Mouse (Mus musculus) adrenal gland, postnatal 10 days (tissue): ENCODE results near the gene Nprl3. TPM values are rescaled to one million over a fixed set of nuclear protein-coding genes. Genes with fewer than 3 reads are reported as not detected.

Experiments
- DNase-seq: peaks from one replicate; pipeline ENCODE4 v3.0.0; 2021; ENCODE audit warnings: mixed read lengths
- total RNA-seq, 2 experiments: library from RNA; stranded (reverse); gene quantifications; 2 replicates each; pipeline ENCODE4 v1.2.3; 2021

The Nprl3 gene
- total RNA-seq, 2 experiments from 2014 or later = 36.9 to 50.1 TPM

DNA sequence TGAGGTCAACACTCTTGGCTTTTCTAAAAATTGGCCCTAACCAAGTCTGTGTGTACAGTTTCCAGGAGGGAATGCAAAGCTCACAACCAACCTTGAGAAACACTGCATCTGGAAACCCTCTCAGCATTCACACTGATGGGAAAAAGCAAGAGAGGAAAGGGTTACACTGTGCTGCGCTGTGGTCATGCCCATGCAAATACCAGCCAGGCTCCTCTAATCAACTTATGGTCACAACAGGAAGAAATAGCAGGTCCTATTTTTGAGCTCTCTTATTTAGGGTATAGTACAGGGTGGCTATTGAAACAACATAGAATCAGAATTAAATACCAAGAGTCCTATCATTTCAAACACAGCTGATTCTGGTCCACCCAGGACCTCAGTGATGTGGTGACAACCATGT lies 22.9 kb downstream of the Nprl3 start:
- DNase-seq = no peak

DNA sequence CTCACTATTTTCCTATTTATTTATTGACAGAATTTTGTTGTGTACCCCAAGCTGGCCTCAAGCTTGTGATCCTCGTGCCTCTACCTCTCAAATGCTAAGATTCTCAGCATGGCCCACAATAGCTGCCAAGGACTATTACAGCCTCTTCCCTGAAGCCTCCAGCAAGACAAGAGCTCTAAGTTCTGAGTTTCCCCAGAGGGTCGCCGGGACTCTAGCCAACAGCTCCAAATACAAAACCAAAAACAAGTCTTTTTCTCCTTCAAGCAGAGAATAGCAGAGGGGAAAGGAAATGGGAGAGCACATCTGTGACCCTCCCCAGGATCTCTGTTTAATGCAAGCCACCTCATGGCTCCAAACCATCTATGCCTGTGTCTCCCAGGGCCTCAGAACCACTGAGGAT lies 23.4 kb downstream of the Nprl3 start:
- DNase-seq = no peak

DNA sequence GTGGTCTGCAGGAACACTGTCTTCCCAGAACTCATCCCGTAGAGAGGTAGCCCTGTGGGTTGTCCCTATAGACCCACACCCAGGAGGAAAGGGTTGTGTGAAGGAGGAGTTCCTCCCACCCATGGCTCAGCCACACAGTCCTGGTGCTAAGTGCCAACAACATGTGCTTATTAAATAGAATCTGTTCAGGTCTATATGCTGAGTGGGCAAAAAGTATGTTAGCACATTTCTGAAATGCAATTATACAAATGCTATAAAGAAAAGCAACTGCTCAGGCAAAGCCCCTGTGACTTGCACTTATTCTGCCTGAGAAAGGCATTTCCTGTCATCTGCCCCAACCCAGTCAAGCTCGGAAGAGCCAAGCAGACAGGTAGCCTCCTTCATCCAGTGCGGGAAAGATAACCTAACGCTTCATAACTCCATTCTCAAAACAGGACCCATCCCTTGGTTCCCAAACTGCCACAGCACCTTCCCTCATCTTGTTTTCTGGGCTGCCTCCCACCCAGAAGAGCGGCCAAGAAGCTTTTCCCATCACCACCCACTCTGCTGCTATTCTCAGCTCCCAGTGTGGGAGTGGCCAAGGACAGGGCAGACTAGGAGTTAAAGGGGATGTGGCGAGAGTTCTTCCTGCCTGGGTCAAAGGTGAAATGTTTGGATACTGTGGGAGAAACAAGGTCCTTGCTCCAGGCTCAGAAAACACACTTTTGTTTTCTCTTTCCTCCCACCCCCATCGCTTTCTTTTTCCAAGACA lies 24.1 kb downstream of the Nprl3 start:
- DNase-seq = no peak

DNA sequence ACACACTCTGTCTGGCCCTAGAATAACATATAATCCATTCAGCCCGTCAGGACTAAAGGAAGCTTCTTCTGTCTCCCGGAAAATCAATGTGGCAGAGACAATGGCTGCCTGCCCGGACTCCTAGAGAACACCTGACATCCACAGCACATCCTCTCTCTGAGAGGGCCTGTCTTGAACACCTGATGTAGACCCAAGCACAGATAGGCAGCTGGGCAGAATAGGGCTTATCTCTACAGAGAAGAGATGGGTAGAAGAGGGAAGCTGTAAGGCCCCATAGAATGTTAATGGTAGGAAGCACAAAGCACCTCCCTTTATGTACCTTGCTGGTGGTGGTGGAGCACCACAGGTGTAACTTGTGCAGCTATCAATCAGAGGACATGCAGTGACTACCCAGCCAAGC lies 25.3 kb downstream of the Nprl3 start:
- DNase-seq = no peak

DNA sequence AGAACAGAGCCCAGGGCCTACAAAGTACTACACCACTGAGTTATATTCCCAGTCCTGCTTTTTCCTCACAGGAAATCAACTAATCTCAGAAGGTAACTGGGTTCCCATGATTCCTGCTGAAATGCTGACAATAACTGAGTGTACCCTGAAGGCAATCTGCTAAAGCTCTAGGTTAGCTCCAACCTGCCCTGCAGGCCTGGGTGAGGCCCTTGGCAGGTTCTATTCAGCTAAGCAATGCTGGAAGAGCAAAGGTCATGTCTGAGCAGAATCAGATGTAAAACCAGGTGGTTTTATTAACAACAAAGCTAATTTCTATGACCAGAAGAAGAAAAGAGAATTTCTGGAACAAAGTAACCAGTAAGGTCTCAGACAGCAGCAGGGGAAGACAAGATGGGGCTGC lies 26.1 kb downstream of the Nprl3 start:
- no peak for DNase-seq

DNA sequence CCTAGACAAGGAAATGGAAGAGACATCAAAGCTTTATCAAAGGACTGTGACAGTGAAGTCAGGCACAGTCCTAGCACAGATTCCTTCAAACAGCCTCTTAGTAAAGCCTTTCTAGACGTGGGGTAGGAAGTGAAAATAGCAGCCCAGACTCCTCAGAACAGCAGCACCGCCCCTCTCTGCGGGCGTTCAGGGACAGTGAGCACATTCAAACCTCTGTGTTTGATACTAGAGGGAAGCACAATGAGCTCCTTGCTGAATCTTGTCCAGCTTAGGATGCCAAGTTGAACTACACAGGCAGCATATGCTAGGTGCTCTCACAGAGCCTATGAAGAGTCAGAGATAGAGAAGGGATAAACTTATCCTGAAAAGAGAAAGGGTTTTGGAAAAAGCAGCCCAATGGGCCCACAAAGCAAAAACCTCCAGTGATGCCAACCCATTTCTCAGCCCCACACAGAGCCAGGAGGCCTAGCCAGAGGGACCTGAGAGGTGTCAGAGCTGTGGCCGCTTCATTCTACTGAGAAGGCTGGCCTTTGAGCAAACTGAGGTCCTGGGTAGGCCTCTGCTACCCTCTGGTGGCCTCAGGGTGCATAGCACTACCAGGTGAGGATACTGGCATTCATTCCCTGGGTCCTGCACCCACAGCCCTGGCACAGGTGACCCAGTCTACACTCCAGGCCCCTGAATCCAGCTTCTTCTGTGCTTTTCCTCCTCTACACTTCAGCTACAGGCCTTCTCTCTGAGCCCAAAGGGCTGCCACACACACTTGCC lies 29.2 kb downstream of the Nprl3 start:
- peak; percentile 81 for DNase-seq

DNA sequence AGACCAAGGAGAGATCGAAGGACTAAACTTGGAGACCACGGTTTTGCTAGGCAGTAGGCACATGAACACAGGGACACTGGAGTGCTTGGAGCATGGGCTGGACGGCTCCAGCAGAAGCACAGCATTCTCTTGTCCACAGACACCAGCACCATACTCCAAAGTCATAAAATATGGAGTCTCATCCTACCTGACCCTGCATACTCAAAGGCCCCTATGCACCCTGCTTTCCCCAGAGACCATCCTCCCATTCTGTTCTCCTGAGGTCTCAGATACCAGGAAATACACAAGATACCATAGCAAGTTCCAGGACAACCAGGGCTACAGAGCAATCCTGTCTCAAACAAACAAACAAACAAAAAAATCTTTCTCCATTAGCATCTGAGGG lies 30.1 kb downstream of the Nprl3 start:
- no peak for DNase-seq

DNA sequence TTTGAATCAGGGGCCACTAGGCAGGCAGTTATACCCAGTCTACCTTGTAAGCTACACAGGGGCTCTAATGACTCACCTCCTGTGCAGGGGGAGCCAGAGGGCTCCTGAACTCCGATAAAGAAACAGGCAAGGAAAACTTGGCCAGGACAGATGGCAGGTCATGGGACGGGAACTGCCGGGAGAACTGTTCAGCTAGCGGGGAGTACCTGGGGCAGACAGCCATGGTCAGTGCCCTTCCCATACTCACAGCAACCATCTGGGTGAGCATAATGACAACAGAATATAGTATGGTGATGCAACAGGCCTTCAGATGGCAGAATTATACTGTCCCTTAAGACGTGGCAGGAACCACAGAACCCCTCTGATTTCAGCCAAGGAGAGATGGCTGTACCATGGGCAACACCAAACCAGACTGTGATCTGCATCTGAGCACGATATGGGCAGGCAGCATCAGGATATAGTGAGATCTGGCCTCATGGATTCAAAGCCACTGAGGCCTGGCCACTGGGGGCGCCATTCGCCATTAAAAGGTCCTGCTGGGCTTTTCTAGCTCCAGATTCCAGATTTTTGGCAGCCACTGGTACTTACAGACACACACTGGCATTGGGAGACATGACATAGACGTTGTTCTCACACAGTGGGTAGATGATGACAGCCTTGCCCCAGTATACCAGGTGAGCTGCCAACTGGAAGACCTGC lies 30.6 kb downstream of the Nprl3 start:
- DNase-seq = peak; percentile 79

DNA sequence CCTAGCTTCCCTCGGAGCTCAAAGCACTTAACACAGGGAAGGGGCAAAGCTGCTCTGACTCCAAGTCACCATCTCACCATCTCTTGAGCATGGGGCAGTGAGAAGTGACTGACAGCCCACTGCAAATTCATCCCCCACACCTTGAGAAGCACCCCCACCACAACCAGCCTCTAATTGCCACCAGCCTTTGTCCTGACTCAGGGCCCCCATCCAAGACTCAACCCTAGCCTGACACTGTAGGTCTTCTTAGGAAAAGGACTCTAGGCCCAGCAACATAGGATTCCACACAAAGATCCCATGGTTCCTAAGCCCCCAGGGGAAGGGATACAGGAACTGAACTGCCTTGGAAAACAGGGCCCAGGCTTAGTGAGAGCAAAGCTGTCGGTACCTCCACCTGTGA lies 31.4 kb downstream of the Nprl3 start:
- DNase-seq = no peak

DNA sequence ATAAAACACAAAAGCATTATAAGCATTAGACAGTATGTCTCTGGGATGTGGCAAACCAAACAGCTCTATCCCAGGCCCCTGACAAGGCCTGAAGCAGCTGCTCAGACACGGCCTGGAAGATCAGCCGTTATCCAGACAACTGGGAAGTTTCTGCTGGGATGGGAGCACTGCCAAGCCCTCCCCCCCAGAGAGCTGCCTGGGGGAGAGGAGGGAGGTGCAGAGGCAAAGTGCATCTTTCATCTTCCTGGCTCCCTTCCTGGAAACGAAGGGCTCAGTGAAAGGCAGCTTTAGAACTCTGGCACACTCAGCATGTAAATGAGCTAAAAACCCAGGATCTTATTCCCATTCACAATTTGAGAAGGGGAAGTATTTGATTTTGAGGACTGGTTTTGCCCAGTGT lies 31.9 kb downstream of the Nprl3 start:
- peak; percentile 85 for DNase-seq

DNA sequence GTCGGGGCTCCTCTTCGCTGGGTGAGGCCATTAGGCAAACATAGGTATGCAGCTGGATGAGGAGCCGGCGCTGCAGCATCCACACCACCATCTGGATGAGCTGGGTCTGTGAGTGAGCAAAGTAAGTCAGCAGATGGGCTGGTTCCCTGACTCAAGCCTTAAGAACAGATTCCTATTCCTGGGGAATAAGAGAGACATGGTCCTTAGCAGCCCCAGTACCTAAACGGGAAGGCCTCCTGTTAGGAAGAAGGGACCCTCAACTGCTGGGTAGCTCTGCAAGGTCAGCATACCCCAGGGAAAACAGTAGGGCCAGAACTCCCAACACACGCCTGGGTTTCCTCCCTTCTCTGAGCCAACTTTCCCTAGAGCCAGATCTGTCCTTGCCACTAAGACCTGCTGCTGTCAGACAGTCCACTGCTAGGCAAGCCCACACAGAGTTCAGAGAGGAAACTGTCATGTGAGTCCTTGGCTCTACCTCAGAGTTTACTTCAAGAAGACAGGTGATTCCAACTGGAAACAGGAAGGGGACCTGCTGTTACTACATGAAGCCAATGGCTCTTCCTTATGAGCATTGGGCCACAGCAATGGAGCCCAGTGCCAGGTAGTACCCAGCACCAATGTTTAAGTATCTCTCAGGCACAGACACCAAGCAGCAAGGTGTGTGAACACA lies 32.6 kb downstream of the Nprl3 start:
- DNase-seq = no peak

DNA sequence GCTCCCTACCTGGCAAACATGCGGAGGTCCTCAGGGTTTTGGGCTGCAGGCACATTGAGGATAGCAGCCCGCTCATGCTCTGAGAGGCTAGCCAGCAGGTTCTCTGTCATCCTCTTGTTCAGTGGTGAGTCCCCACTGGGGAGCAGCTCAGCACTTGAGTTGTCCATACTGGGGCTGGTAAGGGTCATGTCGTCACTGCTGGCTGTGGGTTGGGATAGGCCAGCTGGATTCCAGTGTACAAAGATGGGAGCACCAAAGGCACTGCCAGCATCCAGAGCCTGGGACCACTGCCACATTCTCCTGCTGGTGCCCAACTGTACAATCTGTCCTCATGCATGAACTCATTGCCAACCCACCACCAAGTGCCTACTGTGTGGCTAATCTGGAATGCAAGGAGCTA lies 33.6 kb downstream of the Nprl3 start:
- DNase-seq = no peak

DNA sequence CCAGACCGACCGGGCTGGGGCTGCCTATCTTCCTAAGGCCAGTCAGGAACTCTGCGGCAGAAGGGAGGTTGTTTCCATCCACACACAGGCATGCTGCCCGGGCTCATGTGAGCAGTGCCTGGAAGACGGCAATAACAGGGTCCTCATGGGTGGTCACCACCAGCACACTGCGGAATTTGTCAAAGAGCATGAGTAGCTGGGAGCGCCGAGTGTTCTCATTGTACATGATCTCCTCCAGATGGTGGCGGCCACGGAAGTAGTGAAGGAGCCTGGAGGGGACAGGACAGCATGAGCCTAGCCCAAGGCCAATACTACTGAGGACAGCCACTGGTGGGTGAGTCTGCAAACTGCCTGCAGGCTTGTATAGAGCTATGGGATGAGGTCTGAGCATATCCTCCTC lies 34.7 kb downstream of the Nprl3 start:
- no peak for DNase-seq

DNA sequence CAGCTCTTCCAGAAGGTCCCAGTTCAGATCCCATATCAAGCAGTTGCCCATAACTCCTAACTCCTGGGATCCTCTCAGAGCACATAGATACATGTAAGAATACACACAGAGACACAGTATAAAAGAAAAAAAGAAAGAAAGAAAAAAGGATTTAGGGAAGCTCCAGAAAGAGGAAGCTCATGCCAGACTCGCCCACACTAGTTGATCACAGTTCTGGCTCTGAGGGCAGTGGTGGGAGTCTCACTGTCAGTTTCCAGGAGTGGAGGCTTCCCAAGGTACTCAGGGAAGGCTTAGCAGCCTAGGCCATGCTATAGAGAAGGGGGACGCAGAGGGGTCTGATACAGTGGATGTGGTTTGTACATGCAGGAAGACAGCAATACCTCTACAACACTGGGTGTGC lies 36.4 kb downstream of the Nprl3 start:
- DNase-seq = no peak

DNA sequence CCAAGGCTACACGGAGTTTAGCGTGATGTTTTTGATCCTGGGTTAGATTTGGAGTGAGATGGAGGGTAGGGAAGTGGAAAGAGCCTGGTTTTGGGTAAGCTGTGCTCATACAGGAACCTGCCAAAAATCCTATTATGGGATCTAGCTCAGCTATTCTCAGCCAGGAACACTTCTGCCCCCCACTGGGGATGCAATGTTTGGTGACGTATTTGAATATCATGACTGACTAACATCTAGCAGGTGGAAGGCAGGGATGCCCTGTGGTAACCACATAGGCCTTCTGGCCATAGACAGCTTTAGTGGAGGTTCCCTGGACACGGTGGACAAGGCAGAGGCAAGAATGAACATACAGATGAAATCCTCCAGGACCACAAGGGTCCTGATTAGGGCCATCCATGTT lies 37.3 kb downstream of the Nprl3 start:
- DNase-seq = no peak

DNA sequence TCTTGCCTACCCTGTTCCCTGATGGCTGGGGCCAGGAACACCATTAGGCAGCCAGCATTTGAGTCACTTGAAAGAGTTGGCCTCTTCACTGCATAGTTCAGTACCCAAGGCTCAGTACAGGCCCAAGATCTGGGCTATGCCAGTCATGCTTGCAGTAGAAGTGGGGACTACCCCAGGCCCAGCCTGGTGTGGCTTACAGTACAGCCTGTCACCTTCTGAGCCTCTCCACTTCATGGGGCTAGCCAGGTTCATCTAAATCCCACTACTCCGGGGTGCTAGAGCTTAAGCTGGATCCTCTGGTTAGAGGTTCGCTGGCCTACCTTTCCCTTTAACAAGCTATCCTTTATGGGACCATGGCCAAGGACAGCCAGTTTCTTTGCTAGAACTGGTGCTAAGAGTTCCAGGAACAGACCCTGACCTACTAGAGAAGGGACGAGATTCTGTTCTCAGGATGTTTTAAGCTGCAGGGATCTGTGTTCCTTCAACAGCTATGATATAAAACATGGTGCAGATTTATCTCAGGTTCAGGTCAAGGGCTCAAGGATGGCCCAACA lies 39.1 kb downstream of the Nprl3 start:
- DNase-seq = no peak

DNA sequence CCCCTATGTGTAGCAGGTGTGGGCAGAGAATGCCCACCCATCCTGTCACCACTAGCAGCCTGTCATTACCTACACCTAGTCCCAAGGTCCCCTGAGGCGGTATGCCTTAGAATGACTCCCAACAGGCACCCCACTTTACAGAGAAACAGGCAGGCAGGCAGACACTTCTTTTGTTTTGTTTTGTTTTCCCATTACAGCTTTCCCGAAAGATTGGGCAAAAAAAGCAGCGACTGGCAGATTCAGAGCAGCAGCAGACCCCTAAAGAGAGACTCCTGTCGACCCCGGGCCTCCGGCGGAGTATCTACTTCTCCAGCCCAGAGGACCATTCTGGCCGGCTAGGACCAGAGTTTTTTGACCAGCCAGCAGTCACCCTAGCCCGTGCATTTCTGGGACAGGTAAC lies 40.0 kb downstream of the Nprl3 start:
- no peak for DNase-seq

DNA sequence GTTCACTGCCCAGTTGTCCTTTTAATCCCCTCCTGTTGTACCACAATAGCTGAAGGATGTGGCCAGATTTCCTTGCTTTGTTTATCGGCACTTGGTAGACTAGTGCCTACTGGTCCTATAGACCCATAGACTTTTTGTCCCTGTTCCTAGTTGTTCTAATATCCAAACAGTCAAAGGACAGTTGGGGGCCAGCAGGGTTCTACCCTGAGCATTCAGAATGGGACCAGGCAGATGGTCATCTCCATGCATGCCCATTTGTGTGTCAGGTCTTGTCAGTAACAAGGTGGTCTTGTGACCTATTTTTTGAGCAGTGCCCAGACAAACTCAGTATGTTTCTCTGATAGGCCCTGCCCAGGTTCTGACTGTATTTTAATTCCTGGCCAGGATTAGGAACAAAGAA lies 40.5 kb downstream of the Nprl3 start:
- no peak for DNase-seq

DNA sequence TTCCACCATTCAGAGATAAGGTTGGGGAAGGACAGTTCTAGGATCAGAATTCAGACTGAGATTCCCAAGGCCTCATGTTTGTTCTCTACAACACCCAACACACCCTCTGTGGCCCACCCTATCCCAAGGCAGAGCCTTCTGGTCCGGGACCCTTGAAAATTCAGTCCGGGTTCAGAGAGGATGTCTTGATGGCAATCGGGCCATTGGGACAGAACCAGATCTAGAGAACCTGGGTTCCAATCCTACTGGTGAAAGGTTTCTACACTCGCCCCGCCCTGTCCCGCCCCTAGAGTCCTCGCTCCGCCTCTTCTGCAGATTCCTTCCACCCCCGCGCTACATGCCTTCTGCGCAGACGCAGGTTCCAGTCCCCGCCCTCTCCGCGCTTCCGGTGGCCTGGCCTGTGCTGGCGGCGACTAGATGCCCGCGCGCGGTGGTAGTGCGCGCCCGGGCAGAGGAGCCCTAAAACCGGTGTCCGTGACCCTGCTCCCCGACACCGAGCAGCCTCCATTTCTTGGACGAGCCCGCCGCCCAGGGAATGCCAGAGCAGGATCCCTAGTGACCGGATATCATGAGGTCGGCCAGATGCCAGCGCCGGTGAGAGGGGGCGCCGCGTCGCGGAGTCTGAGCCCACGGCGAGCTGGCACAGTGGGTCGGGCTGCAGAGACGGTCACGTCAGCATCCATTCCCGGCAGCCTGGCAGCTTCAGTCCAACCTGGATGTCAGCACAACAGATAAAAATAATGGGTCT lies 41.2 kb downstream of the Nprl3 start, which contains the start of gene Mpg:
Gene Mpg (plus strand): TSS at position 382 of the 748 bp plus-strand sequence.
- peak; percentile 93 for DNase-seq

DNA sequence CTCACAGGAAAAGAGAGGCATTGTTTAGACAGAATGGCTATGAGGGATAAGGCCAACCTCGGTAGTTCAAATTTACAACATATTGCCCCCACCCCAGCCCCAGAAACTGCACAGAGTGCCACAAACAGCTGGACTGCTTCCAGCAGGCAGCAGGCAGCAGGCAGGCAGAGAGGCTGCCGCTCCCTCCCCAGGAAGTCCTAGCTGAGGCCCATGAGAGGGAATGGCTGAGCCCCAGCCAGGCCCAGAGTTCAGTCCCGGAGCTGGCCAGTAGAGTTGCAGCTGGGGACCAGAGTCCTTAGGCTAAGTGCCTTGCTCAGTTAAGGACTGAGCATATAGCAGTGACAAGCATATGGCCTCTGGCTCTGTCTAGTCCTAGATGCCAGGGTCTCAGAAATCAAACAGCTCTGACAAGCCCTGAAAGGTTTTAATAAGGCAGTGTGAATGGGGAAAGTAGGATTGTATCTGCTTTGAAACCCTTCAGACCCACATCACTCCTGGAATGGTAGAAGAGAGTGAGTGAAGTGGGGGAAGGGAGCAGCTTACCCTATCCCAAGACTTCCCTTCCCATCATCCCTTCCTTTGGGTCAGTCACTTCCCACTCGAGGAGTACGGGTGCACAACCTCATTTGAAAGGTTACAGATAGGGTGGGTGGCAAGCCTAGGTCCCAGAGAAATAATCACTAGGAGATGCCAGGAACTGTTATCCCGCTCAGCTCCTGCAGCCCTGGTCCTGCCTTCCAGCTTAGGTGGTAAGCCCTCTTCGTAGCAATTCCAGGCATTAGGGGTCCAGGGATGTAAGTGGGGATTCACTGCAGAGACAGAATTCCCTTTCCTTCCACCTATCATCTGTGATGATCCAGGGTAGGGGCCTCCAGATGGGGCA lies 42.0 kb downstream of the Nprl3 start:
- peak; percentile 63 for DNase-seq
